Mouse (Mus musculus): ENCODE results near the gene Wwc2.

DNA sequence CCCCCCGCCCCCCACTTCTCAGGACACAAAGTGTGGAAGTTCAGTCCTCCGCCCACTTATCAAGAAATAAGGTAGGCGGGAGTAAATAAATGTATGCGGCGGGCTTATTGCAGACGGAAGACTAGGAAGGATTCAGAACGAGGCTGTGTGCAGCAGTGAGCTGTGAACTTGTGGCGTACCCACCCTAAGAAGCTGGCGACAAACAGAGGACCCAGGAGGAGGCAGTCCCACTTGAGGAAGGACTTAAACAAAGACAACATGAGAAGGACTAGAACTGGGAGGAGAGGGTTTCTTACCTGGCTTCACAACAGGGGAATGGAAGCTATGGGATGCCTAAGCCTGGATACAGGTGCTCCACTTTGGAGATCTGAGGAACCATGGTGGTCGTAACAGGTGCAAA, 147.1 kb downstream of the Wwc2 start:
- no peak for TF ChIP-seq CTCF (IDR thresholded peaks at IDR 0.05; ENCODE audit: extremely low read depth, insufficient read depth, insufficient read length, insufficient replicate concordance)
- no peak for TF ChIP-seq POLR2A (IDR thresholded peaks at IDR 0.05; ENCODE audit: low read depth, low read length)

Measured in spleen, adult 2 months (tissue).